Mouse (Mus musculus) thymus, postnatal 10 days (tissue): Measurements from ENCODE around the gene Trhr2.
A peak's percentile ranks its signal among the peaks of the same experiment; 100 is the strongest.

ENCODE experiments used
- DNase-seq, 2 experiments: peaks; one replicate each; pipeline ENCODE4 v3.0.0; 2021; ENCODE audit warnings: low spot score in 2 of 2

Trhr2 gene

DNA sequence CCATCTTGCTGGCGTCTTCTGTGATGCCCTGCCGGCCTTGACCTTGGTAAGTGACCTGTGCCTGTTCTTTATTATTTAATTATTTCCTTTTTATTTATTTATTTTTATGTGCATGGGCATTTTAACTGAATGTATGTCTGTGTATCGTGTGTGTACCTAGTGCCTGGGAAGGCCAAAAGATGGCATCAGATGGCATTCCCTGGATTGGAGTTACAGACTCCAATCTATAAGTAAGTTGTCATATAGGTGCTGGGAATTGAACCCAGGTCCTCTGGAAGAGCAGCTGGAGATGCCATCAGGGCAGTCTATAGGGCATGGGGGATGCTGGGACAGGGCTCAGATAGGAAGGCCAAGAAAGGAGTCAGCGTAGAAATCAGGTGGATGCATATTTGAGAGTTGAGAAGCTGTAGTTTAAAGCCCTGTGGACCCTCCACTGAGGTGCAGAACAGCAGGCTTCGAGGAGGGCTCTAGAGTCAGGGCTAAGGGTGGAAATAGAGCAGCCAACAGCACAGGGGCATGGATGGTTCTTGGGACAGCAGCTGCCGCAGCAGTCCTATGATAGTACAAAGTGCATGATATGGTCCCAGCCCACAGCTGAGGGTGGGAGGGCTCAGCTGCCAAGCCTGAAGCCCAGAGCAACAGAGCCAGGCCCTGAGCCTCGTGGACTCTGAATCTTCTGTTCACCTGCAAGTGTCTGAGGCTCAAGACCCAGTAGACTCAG, at the start of gene Trhr2:
TSS of gene Trhr2 (minus strand) at position 51 of the 721 bp plus-strand sequence.
- DNase-seq: no peak

DNA sequence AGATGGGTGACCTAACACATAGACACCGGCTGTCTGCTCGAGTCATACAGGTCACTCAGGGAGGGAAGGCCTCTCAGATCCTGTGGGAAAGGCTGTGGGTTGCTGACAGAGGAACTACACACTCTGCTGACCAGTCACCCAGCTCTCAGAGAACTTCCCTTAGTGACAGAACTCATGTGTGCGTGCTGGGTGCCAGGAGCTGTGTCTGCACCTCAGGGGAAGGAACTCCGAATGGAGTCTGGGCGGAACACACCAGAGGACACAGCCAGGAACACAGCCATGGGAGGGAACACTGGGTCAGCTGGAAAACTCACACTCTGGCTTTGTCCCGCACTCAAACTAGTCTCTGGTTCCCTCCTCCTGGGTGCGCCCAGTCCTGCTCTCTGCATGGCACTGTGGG, 47.1 kb upstream of the Trhr2 start:
- DNase-seq: no peak

DNA sequence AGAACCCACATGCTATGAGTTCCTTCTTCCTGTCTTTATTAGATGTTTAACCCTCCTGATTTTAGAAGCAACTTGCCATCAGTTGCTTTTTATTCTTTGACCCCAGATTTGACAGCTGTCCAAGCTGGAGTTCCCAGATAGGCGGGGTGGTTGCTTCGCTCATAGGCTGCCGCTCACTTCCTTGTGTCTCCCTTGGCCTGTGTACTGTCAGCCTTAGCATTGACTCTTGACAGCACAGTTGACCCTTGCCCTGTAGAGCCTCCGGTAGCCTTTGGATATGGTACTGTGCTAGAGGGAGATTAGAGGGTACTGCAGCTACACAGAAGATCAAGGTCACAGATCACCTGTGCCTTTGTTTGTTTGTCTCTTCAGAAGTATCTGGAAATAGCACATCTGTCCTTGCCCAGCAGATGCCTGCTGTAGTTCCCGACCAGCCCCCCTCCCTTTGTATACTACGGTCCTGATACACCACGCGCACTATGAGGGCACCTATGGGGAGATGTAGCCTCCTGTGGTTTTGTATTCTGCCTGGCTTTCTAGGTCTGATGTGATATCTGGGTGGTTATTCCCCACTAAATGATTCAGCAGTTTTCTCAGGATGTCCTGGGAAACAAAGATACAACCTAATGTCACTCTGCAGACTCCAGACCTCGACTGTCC, 44.7 kb upstream of the Trhr2 start:
- no peak for DNase-seq

DNA sequence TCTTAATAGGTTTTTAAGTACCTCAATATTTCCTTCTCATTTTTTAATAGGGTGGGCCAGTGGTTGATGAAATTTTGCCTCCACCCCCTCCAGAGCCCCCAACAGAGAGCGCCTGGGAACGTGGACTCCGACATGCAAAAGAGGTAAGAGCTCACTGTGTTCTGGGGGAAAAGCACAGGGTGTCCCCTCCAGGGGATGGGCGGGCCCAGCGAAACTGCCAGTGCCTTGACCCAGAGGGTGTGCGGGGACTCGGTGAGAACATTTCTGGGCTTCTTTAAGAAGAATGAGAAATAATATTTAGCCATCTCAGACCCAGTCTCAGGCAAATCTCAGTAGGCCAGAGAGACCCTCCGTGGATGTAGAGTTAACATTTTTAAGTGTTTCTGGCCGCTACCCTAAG, 37.6 kb upstream of the Trhr2 start:
- DNase-seq: no peak

DNA sequence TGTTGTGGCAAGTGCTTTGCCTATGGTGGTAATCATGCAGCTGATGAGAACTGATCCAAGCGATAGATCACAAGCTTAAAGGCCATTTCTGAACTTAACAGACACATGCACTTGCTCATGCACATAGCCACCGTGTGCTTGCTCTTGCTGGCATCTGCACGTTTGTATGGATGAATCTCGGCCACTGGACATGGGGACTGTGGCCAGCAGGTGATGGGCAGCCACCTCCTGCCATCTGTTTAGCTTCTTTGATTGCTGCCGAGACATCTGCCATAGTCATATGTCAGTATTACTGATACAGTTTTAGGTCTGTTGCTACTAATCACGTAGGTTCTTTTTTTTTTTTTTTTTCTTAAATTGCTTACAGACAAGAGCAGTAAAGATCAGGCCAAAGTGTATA, 34.7 kb upstream of the Trhr2 start:
- DNase-seq: no peak

DNA sequence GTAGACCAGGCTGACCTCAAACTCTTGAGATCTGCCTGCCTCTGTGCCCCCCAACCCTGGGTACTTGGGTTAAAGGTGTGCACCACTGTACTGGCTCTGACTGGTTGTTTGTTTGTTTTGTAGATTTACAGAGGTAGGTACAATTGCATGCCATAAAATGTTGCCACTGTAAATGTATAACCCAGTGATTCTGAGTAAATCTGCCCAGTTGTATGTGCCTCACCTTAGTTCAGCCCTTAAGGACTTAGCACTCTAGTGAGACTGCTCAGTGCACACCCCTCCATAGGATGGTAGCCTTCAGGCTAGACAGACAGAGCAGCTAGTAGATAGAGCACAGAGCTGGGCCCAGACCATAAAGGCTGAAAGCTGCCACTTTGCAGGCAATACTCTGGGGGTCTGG, 33.2 kb upstream of the Trhr2 start:
- no peak for DNase-seq

DNA sequence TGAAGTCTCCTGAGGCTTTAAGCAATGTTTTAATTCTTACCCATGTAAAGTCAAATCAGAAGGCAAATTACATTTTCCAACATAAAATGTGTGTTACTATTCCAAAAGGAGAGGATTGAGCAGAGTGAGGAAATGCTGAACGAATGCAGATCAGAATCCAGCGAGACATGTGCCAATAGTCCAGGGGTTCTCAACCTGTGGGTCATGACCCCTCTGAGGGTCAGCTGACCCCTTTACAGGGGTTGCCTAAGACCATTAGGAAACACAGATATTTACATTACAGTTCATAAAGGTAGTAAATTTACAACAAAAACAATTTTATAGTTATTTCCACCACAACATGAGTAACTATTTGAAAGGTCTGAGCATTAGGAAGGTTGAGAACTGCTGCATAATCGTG, 30.2 kb upstream of the Trhr2 start:
- DNase-seq: no peak

DNA sequence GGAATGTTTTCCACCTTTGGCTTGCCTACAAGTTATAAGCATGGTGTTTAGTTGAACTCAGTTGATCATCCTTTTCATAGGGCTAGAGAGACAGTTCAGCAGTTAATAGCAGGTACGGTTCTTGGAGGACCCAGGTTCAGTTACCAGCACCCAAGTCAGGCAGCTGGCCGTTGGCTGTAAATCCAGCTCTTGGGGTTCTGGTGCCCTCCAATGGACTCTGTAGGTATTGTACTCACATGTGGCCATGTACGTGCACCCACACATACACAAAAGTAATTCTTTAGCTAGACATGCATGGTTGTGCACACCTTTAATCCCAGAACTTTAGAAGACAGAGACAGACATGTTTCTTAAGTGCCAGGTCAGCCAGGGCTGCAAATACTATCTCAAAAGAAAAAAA, 28.8 kb upstream of the Trhr2 start:
- DNase-seq: no peak

DNA sequence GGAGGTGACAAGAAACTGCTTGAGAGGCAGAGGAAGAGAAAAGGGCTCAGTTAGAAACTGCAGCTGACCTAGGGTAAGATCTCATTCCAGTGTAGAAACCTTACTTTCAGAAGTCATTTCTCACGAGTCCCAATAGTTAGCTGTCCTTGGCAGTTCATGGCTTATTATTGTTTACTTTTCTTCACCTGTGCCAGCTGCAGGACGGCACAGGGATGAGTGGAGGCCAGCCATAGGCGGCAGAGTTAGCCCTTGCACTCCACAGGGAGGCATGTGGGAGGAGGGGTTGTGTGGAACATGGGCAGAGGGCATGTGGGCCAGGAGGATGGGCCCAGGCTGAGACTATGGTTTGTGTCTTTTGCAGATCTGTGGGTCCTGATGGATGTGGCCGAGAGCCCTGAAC, 22.5 kb upstream of the Trhr2 start:
- no peak for DNase-seq

DNA sequence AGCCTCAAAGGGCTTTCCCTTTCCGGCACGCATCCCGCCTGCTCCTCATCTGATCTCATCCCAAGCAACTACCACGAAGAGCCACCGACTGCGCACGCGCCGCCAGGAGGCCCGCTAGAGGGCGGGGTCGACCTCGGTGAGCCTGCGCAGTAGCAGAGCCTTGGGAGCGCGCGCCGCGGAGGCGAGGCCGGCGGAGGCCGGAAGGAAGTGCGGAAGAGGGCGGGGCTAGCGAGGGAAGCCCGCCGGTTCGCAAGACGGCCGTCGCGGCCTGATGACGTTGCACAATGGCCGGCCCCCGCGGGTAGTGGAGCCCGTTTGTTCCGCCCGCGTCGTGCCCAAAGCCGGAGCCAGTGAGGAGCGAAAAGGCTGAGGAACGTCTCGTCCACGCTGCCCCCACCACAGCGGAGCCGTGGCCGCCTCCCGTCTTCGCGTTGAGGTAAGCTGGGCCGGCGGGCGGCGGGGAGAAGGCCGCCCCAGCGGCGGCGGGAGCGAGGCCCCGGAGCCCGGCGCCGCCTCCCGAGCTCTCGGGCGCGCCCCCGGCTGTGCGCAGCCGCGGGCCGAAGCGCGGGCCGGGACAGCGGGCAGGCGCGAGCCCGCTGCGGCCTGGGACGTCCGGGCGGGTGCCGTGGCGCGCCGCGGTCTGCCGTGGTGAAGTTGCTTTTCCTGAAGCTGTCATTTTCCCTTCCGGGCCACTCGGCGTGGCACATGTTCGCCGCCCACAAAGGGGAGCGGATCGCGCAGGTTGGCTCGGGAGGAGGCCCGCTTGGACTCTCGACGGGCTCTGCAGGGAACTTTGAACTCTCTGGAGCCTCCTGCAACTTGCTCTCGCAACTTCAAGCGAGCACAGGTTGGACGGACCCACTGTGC, 16.1 kb upstream of the Trhr2 start, which contains the start of gene Zc3h18:
TSS of gene Zc3h18 (plus strand) at position 245 of the 867 bp plus-strand sequence.
- peak; percentile 98 to 100 for DNase-seq

DNA sequence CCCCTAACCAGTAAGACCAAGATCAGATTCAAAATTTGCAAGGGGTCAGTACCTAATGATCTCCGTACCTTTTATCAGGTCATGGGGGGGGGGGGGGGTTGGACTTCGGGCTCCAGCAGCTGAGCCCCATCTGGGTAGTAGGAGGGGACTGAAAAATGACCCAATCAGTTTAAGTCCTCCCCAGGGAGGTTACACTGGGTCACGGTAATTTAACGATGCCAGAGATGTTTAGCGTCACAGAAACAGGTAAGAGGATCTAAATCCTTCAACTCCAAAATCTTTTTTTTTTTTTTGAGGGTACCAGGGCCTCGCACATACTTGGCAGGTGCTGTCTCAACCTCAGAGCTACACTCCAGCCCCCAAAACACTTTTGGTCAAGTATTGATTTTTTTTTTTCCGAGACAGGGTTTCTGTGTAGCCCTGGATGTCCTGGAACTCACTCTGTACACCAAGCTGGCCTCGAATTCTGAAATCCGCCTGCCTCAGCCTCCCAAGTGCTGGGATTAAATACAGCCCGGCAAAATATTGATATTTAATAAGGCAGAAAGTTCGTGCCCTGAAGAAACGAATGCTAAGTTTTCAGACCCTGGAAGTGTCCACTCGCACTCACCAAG, 15.3 kb upstream of the Trhr2 start:
- no peak for DNase-seq

DNA sequence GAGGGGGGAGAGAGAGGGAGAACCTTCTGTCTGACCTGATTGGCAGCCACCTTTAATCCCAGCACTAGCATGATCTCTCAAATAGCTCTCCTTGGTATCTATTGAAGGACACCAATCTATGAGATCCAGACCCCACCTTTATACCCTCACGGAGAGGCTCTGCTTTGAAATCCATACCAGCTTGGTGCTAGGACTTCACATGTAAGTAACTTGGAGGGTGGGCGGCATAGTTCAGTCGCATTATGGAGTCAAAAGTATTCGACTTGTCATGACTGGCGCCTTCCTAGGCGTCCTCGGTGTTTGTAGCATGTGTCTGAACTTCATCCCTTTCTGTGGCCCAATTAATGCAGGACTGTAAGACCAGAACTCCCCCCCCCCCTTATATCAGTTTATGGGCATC, 14.8 kb upstream of the Trhr2 start:
- no peak for DNase-seq

DNA sequence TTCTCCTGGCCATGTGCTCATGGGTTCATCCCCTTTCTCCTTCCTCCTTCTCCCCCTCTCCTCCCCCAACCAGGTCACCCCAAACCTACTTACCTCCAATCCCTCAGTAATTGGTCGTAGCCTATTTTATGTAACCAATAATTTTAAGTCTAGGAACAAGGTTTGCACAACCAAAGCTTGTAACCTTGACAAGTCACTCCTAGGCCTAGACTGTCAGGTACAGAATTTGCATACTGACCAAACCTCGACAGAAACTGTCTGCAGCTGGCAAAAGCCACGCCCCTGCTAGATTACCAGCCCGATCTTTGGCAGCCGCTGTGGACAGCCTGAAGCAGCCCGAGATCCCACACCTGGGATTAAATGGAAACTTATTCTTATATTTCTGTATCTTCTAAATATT, 11.2 kb upstream of the Trhr2 start:
- DNase-seq: no peak

DNA sequence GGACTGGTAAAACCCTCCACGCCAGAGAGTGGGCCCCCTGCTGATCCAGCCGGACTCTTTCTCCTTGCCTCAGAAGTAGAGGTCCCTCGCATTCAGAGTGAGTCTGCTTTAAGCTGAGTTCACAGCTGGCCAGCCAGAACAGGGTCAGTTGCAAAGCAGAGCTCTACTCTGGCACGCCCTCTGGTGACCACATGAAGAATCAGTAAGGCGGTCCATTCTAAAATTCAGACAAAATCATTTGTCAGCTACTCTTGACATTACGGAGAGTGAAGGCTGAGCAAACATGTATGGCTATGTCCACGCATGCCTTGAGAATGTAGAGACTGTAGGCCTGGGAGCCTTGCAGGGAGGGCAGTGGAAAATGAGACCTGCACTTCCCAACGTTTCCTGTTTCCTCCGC, 9.1 kb upstream of the Trhr2 start:
- peak in 1 of 2 experiments; percentile 48 for DNase-seq

DNA sequence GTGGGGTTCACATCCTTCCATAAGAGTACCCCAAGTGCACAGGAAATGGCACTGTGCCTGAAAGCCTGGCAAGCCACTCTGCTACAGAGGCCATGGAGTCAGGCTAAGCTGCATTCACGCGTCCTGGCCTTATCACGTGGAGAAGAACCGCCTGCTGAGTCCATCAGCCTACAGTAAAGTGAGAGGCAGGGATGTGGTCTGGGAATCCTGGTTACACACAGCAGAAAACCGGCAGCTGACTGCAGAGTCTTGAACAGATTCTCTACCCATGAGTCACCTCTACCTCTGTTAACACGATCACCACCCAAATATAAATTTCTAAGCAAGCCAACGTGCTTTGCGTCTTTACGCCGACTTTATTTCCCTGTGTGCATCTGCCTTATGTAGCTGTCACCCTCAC, 7.9 kb upstream of the Trhr2 start:
- DNase-seq: no peak

DNA sequence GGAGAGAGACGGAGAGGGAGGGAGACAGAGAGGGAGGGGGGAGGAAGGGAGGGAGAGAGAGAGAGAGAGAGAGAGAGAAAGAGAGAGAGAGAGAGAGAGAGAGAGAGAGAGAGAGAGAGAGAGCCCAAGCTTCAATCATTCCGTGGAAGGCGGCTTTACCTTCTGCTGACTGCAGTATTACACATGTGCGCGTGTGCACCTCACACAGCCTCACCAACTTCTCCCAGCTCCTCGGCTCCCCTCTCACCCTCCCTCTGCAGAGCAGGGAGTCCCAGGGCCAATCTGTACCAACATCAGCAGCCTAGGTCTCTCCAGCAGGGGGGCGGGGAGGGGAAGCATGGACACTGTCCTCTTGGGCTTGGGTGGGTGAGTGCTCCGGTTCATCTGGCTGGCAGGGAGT, 2.4 kb upstream of the Trhr2 start:
- no peak for DNase-seq

DNA sequence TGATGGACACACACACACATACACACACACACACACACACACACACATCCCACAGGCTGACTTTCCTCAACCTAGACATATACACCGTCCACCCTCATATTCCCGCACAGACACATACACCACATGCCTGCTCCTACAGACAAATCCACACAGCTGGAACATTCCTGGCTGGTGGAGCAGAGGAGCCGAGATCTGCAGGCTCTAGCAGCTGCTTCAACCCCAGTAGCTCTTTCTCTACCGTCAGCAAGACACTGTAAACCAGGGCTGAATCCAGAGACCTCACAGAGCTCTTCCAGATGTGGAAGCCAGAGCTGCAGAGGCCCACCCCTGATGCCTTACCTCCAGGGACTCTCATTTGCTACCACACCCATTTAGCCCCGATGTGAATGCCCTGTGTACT, 1.7 kb upstream of the Trhr2 start:
- DNase-seq: no peak

DNA sequence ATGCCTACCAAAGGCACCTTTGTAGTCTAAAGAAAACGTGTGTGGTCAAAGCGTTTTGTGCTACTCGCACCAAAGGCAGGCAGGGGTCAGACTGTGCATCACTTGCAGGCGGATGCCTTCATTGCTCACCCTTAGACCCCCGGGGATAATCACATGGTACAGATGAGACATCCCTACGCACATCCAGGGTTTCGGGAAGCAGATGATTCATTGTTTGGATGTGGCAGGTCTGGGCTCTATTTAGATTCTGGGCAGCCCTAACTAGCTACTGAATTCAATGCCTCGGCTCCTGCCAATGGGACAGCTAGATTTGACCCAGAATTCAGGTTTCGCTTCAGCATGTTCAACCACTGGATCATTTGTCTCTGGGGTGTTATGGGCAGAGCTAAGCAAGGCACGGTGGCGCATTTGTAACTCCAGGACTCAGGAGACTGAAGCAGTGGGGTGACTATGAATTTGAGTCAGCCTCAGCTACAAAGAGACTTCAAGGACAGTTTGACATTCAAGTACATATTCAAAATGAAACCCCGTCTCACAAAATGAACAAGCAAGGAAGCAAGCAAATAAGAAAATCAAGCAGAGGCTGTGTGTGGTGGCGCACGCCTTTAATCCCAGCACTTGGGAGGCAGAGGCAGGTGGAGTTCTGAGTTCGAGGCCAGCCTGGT, 1.3 kb downstream of the Trhr2 start:
- DNase-seq: no peak

DNA sequence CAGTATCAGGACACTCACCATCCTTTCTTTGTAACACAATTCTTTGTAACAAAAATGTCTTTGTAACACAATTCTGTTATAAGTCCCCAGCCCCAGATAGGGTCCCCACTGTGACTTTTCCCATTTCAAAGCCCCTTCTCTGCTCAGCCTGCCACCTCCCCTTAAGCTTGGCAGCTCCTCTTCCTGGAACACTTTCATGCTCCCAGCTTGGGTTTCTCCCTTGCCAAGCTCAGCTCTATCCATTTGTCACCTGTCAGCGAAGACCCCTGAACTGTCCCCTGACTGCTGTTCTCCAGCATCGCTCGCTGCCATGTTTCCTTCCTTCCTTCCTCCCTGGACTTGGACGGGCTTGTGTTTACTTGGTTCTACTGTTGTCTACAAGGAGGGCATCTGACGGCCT, 2.9 kb downstream of the Trhr2 start:
- DNase-seq: no peak

DNA sequence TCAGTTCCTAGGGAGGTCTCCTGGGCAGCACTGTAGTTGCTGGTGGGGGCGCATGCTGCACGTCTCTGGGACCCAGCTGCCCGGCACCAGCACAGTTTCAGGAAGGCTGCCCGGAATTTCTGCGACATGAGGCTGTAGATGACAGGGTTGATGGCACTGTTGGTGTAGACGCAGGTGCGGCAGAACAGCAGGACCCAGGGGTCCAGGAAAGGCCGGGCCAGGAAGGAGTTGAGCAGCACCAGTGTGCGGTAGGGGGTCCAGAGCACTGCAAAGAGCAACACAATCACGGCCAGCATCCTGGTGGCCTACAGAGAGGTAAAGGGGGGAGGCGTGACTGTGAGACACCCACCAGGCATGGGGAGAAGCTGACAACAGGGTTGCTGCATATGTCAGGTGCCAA, 3.3 kb downstream of the Trhr2 start:
- no peak for DNase-seq
